Mouse (Mus musculus) urinary bladder, postnatal 10 days (tissue): ENCODE data around the gene 1700016K19Rik.
"Not testable (repeated sequence)": the region's sequence is repeated elsewhere in the genome, so short reads cannot be mapped to it uniquely, and the experiment has no call there.

Source experiments
- DNase-seq: peaks from one replicate; pipeline ENCODE4 v3.0.0; 2022; ENCODE audit warnings: low spot score

Gene 1700016K19Rik

GRCm38 (mm10) chr11:75985948-75986347, 13.8 kb upstream of the 1700016K19Rik start:
- DNase-seq: no peak

- no peak for DNase-seq
These were observed 8.5 kb upstream of the 1700016K19Rik start for GRCm38 (mm10) chr11:75990965-75991835.

- DNase-seq: no peak
These were observed 7.8 kb upstream of the 1700016K19Rik start for GRCm38 (mm10) chr11:75991911-75992310.

GRCm38 (mm10) chr11:75992481-75992880, 7.2 kb upstream of the 1700016K19Rik start:
- DNase-seq: no peak

- DNase-seq: no peak
These were observed 5.4 kb upstream of the 1700016K19Rik start for GRCm38 (mm10) chr11:75994357-75994756.

- no peak for DNase-seq
These were observed 989 bp downstream of the 1700016K19Rik start for GRCm38 (mm10) chr11:76000701-76001100.

GRCm38 (mm10) chr11:76001237-76001878, 1.6 kb downstream of the 1700016K19Rik start:
- DNase-seq: no peak

- DNase-seq: not testable (repeated sequence)
These were observed 4.6 kb downstream of the 1700016K19Rik start for GRCm38 (mm10) chr11:76004276-76004675.

GRCm38 (mm10) chr11:76008162-76008561, 8.4 kb downstream of the 1700016K19Rik start:
- DNase-seq: no peak

GRCm38 (mm10) chr11:76009101-76009500, 9.4 kb downstream of the 1700016K19Rik start:
- DNase-seq: no peak

GRCm38 (mm10) chr11:76010838-76011624, 11.3 kb downstream of the 1700016K19Rik start:
- DNase-seq: no peak

GRCm38 (mm10) chr11:76015251-76015650, 15.5 kb downstream of the 1700016K19Rik start:
- DNase-seq: no peak

GRCm38 (mm10) chr11:76015814-76016213, 16.1 kb downstream of the 1700016K19Rik start:
- DNase-seq: no peak

- DNase-seq: no peak
These were observed 20.2 kb downstream of the 1700016K19Rik start for GRCm38 (mm10) chr11:76019879-76020278.

- no peak for DNase-seq
These were observed 21.2 kb downstream of the 1700016K19Rik start for GRCm38 (mm10) chr11:76020916-76021315.

- no peak for DNase-seq
These were observed 25.4 kb downstream of the 1700016K19Rik start for GRCm38 (mm10) chr11:76025080-76025583.

- no peak for DNase-seq
These were observed 26.9 kb downstream of the 1700016K19Rik start for GRCm38 (mm10) chr11:76026527-76027138.

- DNase-seq: peak; percentile 72
These were observed 27.7 kb downstream of the 1700016K19Rik start, which contains the start of gene Rflnb for GRCm38 (mm10) chr11:76027139-76028071. Rflnb (minus strand) TSS chr11:76027782.

- DNase-seq: no peak
These were observed 28.4 kb downstream of the 1700016K19Rik start for GRCm38 (mm10) chr11:76028072-76028465.

GRCm38 (mm10) chr11:76033359-76033758, 33.6 kb downstream of the 1700016K19Rik start:
- DNase-seq: no peak

GRCm38 (mm10) chr11:76033836-76034235, 34.1 kb downstream of the 1700016K19Rik start:
- DNase-seq: no peak
